Mouse (Mus musculus) G1E-ER4 (cell line): ENCODE results near the gene F10. TPM values are rescaled to one million over a fixed set of nuclear protein-coding genes. Genes with fewer than 3 reads are reported as not detected.

ENCODE experiments used
- GATA1 ChIP-seq: IDR thresholded peaks from one replicate; pipeline ENCODE4 v1.8.0; 2012; ENCODE audit warnings: low read length, inconsistent platforms
- polyA plus RNA-seq: library from polyadenylated mRNA; stranded (reverse); fragments of >175 nt; gene quantifications from 2 replicates; pipeline ENCODE4 v1.2.3, GENCODE M21; 2012

The F10 gene
- not detected in 2 replicates for polyA plus RNA-seq

DNA sequence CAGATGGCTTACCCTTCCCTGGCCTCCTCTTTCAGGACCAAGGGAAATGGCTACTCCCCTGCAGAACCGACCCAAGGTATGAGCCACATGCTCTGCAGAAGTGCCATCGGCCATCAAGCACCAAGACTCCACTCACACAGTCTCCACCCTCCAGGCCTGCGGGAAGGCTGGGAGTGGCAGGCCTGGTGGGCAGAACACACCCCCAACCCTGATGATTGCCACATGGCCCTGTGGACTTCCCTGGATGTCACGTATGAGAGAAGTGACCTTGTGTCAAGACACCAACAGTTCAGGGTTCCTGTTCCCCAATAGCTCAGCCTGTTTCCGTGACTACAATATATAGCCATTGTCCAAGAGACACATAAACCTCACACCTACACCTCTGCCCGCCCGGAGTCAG, at the start of gene F10:
Gene F10, plus strand, starts transcription at position 294 of the 400 bp plus-strand sequence.
- no peak for TF ChIP-seq GATA1

DNA sequence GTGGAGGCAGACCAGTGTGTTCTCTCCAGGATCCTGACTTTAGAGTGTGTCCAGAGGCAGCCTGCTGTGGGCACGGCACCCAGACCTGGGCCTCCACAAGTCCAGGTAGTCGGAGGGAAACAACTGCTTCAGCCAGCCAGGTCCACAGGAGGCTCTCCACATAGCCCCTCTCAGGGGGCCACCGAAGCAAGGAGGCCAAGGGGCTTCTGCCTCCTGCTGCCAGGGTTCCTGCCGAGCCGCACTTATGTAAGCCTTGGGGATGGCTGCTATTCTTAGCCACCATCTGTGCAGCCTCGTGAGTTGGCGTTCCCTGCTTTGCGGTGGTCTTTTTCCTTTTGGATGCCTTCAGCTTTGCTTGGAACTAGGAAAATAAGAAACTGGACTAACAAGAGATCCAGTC, 49.5 kb upstream of the F10 start:
- no peak for TF ChIP-seq GATA1

DNA sequence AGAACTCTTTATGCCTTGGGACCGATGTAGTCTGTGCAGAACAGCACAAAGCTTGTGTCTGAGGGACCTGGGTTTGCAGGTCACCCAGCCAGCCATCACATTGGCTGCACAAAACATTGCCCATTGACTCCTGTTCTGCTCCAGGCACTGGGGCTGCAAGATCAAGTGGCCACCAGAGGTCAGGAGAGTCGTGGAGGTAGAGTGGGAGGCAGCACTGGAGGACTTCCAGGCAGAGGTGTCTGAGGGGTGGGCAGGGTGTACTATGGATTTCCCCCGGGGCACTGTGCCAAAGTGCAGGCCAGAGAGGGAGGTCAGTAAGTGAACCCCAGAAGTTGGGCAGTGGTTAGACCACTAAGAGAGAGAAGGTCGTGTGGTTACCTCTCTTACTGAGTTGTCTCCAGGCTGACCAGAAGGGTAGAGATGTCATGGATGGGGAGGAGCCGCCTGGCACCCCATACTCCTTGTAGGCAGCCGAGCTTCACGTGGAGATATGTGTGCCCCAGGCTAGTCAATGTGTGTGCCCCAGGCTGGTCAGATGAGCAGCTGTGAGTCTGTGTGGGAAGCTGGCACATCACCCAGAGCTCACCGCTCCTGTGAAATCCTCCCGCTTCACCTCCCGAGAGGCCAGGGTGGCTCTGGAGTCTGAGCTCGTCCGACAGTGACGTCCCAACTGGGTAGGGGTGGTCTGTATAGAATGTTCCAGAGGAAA, 48.2 kb upstream of the F10 start:
- no peak for TF ChIP-seq GATA1

DNA sequence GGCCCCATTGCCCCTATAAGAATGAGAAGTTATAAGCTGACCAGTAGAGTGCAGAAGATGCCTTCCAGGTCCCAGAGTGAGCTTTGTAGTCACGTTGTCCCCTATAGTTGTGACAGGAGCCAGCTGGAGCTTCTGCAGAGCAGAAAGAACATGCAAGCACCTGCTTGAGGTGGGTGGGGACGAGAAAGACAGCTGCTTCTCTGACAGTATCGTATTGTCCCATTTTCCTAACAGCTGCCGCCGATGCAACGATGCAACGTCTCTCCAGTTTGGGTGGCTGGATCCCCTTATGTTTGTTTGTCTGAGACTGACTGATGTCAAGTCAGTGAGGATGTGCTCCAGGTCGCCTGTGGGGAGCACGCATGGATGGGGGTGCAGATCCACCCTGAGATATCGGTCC, 45.7 kb upstream of the F10 start:
- no peak for TF ChIP-seq GATA1

DNA sequence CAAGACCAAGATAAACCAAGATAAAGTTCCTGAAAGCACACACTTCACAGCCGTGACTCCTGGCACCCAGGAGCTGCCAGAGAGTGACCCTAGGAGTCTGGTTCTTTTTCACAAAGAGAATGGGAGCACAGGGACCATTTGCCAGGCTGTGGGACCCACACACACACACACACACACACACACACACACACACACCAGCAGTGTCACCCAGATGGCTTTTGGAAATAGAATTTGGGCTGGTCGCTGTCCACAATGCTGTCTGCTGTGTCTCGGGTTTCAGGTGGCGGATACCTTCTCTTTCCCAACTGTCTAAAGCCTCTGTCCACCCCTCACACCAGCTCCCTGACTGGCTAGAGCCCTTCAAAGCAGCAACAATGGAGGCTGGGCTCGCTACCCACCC, 42.6 kb upstream of the F10 start:
- no peak for TF ChIP-seq GATA1

DNA sequence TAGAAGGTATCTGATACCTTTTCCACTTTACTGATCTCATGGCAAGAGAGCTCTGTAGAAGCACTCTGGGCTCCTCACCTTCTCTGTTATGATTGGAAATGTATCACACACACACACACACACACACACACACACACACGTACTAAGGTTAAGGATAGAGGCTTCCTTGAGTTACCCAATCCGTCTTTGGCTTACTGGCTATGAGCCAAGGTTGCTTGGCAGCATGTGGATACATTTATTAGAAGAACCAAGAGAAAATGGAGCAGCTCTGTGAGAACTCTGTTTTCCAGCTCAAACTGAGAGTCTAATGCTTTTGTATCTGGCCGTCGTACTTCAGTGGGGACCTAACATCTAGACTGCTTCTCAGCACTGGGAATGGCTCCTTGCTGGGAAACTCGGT, 41.6 kb upstream of the F10 start:
- TF ChIP-seq GATA1, result no peak

DNA sequence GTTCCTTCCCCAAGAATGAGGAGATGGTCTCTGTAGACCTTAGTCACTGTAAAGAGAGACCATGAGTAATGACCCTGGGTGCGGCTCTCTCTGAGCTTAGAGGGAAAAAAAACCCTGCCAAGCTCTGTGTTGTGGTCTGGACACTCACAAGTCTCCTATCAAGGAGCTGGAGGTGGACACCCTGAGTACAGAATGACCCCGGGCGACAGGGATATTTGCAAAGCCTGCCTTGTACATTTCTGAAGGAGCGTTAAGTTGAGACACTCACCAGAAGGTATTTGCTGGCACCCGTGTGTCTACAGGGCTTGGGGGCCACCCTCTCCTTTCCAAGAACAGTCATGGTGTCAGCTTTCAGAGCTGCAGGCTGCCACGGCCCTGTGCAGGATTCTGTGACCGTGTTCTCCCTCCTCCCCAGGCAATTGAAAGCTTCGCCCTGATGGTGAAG, 40.3 kb upstream of the F10 start:
- TF ChIP-seq GATA1, result no peak

DNA sequence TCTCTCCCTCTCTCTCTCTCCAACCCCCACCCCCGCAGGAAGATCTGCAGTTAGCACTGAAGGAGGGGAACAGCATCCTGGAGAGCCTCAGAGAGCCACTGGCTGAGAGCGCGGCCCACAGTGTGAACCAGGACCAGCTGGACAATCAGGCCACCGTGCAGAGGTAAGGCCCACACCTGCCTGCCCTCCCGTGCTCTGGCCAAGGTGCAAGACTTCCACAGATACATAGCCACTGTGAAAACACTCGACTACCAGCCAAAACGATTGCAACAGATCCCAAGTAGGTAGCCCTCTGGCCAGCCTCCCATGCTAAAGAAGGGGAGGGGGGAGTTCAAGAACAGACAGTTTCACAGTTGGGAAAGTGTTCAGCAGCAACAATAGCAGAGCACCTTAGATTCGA, 38.8 kb upstream of the F10 start:
- TF ChIP-seq GATA1, result no peak

DNA sequence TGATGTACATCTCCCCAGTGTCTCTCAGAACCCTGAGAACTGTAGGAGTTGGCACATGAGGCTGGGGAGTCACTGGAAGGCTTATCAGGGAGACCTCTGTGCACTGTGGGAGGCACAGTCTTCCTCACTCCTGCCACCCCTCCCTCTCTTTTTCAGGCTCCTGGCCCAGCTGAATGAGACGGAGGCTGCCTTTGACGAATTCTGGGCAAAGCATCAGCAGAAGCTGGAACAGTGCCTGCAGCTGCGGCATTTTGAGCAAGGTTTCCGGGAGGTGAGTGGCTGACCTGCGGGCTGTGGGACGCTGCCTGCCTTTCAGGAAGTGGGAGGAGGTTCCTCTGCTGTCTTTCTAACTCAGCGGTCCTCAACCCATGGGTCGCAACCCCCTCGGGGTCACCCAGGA, 37.3 kb upstream of the F10 start:
- no peak for TF ChIP-seq GATA1

DNA sequence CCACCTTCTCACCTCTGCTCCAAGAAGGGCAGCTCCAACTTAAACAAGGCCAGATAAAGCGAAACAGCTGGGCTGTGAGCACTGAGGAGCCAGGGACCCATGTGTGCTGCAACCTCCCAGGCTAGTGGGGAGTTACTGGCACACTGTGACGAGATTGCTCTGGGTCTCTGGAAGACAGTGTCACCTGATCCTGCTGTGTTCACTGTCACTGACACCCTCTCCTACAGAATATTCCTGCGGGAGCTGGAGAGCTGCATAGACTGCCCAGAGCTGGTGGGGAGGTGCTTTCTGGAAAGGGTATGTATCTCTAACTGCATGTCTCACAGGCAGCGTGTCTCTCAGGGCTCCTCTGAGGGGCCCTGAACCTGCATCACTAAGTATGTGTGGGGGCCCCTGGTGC, 29.6 kb upstream of the F10 start:
- no peak for TF ChIP-seq GATA1

DNA sequence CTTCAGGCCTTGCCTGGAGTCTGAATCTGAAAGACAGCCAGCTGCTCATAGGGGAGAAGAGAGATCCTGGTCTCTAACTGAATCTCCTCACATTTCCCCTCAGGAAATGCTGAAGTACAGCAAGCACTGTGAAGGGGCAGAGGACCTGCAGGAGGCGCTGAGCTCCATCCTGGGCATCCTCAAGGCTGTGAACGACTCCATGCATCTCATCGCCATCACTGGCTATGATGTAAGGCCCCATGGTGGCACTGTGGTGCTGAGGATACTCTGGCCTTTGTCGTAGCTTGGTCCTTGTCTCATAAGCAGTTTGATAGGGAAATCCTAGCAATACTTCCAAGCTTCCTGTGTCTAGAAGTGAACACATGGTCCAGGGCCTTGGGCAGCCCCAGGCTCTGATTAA, 26.8 kb upstream of the F10 start:
- TF ChIP-seq GATA1, result no peak

DNA sequence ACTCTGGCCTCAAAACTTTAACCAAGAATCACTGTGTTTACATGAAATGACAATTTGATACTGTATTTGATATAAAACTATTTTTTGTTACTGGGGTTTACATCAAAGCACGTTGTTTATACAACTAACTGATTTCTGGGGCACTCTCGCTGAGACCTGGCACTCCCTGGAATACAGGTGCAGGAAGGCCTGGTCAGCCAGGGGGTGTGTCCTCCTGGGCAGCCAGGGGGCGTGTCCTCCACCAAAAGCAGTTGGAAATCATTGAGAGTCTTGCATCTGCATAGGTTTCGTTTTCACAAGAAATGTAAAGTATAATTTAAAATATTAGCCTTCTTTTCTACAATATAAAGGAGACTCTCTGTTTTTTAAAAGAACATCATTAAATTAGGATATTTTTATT, 17.5 kb upstream of the F10 start:
- TF ChIP-seq GATA1, result no peak

DNA sequence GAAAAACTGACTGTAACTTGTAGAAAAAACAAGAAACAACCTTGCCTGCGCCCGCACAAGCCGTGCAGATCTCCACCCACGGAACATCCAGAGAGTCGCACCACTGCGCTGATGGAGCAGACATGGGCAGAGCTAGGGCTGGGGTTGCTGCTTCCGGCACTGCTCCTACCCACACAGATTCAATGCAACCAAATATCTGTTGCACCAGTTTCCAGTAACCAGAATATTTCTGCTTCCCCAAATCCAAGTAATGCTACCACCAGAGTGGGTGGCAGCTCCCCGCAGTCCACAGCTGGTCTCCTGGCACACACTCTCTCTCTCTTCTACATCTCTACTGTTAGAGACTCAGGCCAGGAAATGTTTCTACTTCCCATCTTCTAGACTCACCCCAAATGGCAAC, 15.3 kb upstream of the F10 start:
- TF ChIP-seq GATA1, result no peak

DNA sequence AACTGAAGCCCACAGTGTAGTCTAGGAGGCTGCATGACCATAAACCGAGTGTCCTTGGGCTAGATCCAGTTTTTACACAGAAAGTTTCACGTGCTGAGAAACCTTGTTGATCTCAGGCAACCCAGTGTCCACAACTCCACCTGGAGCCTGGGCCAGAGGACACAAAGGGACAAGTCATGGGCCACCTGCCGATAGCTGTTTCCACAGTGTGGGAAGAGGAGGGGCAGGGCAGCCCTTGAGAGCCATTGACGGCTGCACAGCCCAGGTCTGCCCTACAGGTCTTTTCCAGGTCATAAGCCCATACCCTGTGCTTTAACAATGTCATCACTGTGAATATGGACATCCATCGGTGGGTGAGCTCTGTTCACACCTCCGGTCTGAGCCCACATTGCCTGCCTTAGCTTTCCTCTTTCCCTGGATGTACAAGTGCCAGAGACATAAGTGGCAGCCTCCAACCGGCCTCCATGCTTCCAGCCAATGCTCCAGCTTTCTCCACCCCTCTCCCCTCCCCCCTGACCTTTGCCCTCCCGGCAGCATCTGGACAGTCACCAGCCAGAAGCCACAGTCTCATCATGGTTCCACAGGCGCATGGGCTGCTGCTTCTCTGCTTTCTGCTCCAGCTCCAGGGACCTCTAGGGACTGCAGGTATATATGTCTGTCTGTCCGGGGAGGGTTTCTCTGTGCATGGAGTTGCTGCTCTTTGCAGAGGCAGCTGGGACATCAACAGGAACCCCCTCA, 11.5 kb upstream of the F10 start, which contains the start of gene F7:
Gene F7, plus strand, starts transcription at position 548 of the 738 bp plus-strand sequence.
- TF ChIP-seq GATA1, result no peak

DNA sequence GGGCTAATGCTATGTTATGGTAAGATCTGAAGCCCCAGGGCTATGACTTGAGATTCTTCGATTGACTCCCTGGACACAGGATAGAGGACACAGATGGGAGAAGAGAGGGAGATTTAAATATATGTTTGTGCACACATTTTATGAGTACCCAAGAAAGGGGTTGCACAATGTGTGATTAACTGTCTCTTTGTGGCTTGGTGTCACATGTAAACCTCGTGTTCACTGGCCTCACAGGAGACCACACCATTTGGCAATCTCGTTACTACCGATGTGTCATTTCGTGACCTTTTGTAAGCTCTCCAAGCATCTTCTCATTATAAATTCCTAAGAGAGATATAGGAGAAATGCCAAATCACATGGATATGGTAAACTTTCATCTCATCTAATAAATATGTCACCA, 9.5 kb upstream of the F10 start:
- TF ChIP-seq GATA1, result no peak

DNA sequence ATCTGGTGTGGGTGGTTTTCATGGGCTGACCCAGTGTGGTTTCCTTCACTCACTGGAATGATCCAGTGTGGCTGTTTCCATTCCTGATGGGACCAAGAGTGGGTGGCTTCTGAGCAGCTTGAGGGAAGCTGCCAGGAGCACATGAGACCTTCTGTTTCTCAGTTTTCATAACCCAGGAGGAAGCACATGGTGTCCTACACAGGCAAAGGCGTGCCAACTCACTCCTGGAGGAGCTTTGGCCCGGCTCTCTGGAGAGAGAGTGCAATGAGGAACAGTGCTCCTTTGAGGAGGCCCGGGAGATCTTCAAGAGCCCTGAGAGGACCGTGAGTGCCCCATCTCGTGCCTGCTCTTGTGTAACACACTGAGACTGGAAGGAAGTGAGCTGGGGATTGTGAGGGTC, 8.6 kb upstream of the F10 start:
- no peak for TF ChIP-seq GATA1

DNA sequence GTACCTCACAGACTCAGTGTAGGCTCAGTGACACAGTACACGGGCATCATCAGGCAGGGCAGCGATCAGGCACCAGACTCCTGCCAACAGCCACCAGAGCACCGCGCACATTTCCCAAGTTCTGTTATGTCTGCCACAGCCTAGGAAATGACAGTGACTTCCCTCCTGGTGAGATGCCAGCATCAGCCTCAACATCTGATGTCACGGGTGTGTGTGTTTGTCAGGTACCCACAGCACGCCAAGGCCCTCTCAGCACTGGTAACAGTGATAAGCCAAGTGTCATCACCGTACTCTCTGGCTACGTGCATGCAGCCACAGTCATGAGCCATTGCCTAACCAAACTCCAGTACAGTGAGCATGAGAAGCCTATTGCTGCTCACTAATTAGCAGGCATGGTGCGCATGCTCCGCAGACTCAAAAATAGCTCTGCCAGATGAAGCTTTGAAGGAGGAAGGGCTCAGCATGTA, 729 bp upstream of the F10 start:
- no peak for TF ChIP-seq GATA1

DNA sequence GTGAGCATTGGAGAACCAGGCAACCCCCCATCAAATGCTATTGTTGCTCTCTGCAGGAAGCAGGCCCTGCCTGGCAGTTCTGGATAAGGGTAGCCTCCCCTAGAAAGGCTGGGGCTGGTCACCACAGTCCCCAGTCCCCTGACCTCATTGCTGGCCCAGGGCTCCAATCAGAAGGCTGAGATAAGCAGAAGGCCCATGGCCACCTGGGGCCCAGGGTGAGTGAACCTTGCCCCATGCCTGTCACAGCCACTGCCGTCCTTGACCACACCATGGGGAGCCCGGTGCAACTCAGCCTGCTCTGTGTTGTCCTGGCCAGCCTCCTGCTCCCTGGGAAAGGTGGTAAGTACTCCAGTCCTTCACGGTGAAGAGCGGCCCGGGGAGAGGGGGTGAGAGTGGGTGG, 461 bp downstream of the F10 start:
- TF ChIP-seq GATA1, result no peak
